Mouse (Mus musculus) small intestine, adult 2 months (tissue): Measurements from ENCODE around the gene Tnnt3.

Experiments
- CTCF ChIP-seq: fragments of 200-500 bp; IDR thresholded peaks from 2 replicates; pipeline ENCODE4 v1.5.1; 2012; ENCODE audit warnings: low read depth, mild to moderate bottlenecking, control low read depth, inconsistent platforms, low read length, moderate library complexity, mixed read lengths; ENCODE audit not compliant: insufficient replicate concordance, insufficient read length; ENCODE audit errors: extremely low read depth
- POLR2A ChIP-seq: fragments of 200-500 bp; IDR thresholded peaks from 2 replicates; pipeline ENCODE4 v1.6.1; 2012; ENCODE audit warnings: low read depth, mild to moderate bottlenecking, control low read depth, inconsistent platforms, low read length, moderate library complexity

DNA sequence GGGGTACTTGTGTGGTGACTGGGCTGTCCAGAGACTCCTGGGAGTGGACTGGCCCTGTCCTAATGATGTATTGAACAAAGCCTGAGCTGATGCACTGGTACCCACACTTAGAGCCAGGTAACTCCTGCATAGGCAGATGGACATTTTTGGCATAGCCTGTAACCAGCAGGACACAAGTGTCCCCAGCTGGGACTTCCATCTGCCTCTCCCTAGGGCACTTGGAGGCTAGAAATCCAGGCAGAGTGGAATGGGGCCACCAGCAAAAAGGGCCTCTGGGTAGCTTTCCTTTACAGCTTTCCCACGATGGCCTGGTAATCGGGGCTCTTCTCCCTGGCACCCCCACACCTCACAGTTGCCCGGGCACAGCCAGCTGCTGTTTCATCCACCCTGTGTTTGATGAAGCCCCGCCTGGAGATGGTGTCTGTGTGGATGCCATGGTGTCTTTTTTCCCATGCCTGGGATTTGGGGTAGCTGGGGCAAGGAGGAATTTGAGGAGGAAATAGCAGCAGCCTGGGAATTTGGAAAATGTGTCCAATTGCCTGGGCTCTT lies 63.3 kb downstream of the Tnnt3 start:
- TF ChIP-seq CTCF (no peak), POLR2A (no peak)
